Mouse (Mus musculus) brain, embryonic 14.5 days (tissue): ENCODE measurements at regions not wholly inside any gene's neighbourhood (a gene's known extent, or its start where the extent isn't known, plus 50 kb on each side); places are given as distances from the start of the nearest gene placed in this dataset.

Experiments
- CTCF ChIP-seq: fragments of 200-500 bp; IDR thresholded peaks from 2 replicates; pipeline ENCODE4 v1.5.1; 2012; ENCODE audit warnings: inconsistent platforms, mild to moderate bottlenecking, moderate library complexity, borderline replicate concordance; ENCODE audit not compliant: insufficient read depth, insufficient read length; ENCODE audit errors: extremely low read depth
- POLR2A ChIP-seq: fragments of 200-500 bp; IDR thresholded peaks from 2 replicates; pipeline ENCODE4 v1.6.1; 2012; ENCODE audit warnings: mild to moderate bottlenecking, inconsistent platforms, borderline replicate concordance; ENCODE audit not compliant: poor library complexity, insufficient read depth, insufficient read length, severe bottlenecking; ENCODE audit errors: extremely low read depth

DNA sequence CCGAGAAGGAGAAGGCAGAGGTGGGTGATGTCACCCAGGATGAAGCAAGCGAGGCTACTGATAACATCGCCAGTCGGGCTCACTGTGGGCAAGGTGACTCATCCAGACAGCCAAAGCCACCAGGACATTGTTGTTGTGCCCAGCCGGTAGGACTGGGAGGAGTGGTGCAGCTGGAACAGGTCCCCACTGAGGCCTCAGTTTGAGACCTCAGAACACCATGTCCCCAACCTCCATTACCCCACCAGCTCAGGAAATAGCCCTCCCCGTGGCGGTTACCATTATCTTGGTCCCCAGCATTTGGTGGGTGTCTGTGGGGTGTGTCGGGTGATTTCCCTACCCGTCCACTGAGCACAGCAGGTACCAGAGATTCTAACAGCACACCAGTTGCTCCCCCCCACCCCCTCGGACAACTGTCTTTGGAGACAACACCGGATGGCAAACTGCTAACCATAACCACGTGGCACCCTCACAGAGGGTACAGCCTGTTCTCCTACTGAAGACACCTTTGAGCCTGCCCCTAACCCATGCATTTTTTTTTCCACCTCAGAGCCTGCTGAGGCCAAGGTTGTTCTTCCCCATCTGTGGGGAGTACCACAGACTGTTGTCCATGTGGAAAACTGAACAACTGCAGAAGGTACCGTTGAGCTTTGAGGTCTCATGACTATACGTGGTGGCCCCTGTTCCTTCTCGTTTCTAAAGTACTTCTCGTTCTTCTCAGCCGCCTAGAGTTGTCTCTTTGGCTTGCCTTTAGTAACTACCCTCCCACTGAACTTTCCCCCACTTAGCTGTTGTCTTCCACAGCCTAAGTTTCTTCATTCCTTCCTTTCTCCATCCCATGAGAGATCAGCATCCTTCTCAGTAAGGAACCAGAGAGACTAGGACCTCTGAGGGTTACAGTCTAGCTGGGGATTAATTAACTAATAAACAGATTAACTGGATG, 71.1 kb downstream of the Zfp36l2 start:
- TF ChIP-seq CTCF (no peak), POLR2A (no peak)
